Mouse (Mus musculus) fat pad, adult 2 months (tissue): Measurements from ENCODE around the gene Tgm6.

Experiments used
- DNase-seq: peaks from one replicate; pipeline ENCODE4 v3.0.0-alpha.2; 2011; ENCODE audit warnings: low read depth, low spot score; ENCODE audit errors: extremely low read depth

Tgm6 gene

DNA sequence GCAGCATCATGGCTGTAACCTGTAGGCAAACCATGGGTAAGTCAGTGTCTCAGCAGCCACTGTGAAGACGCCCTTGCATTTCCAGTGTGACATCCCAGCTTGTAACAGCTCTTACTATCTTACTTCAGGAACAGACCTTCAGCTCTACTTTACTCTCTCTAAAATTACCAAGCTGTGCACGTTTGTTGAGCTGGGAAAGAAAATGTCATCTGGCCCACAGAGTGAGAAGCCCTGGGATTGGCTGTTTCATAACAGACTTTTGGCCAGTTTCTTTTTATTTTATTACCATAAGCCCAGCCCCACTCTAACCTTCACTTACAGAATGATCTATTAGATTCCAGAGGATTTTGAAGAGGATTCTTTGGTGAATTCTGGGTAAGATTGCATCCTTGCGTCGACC, at the start of gene Tgm6:
Tgm6 (plus strand) TSS at position 301 of the 400 bp plus-strand sequence.
- no peak for DNase-seq

DNA sequence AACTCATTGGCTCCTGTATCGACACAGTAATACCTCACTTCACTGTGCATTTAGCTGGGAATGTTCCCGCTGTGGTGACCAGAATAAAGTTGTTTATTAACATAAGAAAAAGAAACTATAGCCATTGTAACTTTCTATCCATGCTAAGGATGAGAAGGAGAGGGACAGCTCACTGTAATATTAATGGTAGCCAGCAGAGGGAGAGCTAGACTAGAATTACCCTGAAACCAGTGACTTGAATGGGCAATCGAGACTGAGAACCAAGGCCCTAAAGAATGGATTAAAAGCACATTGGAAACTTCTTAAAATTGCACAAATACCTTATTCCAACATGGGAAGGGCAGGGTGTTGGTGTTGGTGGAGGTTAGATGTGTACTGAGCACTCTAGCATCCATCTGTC, 44.0 kb upstream of the Tgm6 start:
- no peak for DNase-seq

DNA sequence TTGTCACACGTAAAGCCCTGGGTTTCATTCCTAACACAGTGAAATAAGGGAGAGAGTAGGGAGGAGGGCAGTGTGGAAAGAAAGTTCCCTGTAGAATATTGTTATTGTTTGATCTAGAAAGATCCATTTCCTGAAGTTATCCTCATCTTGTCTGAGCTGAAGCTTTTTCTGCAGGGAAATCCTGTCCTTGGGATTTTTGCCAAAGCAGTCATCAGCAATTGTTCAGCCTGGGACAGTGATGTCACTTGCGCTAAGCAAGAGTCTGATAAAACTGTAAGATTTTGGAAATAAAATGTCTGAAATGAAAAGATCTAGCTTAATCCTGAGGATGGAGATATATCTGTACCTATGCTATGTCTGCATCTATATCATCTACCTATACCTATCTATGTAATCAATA, 41.8 kb upstream of the Tgm6 start:
- DNase-seq: no peak

DNA sequence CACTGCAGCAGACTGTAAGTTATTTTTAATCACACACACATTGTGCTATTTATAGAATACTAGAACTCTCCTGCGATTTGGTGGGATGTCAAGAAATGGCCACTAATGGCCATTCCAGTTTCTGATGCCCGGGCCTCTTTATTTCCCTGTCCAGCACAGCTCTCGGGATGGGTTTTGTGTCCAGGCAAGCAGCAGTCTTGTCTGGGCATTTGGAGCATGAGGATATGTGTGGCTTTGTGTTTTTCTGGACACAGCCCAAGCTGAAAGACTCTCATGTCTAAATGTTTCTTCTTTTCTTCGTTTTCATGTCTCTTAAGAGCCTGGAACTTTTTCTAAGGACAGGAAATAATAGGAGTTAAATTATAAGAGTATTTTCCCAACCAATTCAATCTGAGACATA, 588 bp downstream of the Tgm6 start:
- no peak for DNase-seq

DNA sequence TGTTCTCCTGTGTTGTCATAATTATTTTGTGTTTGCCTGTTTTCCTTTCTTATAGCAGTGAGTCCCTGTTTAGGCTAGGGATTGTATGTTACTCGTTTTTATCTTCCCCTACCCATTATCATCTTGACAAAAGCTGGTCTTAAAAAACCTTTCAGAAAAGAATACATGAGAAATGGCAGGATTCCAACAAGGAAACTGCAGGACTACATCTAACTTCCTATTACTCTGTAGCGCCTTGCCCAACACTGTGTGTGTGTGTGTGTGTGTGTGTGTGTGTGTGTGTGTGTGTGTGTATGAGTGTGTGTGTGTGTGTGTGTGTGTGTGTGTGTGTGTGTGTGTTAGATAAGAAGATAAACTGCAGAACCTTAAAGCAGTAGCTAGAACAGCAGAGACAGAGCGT, 1.2 kb downstream of the Tgm6 start:
- DNase-seq: no peak

DNA sequence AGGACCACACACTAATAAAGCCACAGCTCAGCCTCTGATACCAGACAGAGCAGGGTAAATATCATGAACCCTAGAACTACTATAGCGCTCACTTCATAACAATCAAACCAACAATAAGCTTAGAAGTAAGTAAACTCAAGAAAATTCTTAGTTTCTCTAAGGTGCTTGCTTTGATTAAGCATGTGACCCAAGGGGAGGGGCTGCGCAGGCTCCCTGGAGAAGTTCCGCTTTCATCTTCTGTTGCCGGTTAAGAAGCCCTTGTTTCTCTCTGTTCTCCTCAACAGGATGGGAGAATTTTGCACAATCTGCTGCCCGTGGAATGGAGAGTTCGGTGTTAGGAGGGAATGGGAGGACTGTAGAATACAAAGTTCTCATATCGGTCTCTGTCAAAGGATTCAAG, 6.4 kb downstream of the Tgm6 start:
- no peak for DNase-seq

DNA sequence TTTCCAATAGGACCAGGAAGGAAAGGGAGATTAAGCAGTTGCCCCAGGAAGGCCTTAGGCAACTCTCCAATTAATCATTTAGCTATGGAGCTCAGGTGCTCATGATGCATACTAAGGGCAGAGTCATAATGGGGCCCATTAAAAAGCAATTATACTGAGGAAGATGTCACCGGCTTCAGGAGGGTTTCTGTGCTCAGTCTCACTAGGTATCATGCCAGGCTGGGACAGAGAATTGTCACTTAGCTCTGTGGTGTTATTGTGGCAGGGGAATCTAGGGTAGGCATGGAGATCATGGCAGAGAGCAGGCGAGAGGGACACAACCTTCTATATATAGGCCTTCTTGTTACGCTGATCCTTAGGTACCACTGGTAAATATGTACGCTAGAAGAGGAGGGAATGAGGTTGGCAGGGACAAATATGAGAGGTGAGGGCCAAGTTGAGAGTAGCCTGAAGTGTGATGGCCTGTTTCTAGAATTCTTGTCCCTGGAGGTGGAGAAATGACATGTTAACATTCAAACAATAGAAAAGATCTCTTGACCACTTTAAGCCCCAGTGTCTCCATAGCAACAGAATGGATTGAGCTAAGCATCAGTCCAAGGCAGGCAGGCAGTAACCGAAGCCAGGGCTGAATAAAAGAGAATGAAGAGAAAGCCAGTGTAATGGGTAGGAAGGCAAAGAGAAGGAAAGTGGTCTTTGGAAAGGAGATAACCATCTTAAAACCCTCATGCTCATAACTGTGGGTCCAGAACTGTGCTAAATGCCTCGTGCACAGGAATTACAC, 13.3 kb downstream of the Tgm6 start:
- DNase-seq: no peak

DNA sequence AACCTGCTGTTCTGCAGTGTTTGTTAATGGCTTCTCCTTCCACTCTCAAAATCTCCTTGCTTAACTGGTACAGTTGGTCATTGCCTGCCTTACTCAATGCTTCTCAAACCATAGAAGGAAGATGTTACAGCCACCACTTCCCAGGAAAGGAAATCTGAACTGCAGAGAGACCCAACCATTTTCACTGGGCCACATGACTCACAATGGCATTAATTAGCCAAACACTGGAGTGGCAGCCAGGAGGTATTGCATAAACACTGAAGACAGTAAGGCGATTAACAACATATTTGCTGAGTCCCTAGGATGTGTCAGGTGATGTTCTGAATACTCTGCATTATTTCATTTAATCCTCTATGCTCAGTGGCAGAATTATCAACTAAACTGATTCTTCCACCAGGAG, 13.9 kb downstream of the Tgm6 start:
- peak; percentile 8 for DNase-seq

DNA sequence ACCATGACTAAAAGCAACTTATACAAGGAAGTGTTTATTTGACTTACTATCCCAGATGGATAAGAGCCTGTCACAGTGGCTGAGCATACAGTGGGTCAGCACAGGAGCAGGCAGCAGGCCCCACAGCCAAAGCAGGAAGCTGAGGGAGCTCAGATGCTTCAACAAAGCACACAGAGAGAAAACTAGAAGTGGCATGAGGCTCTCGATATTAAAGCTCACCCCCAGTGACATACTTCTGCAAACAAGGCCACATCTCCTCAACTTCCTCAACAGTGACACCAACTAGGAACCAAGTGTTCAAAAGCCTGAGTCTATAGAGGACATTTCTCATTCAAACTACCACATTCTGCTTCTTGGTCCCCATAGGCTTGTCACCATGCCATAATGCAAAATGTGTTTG, 17.5 kb downstream of the Tgm6 start:
- DNase-seq: no peak

DNA sequence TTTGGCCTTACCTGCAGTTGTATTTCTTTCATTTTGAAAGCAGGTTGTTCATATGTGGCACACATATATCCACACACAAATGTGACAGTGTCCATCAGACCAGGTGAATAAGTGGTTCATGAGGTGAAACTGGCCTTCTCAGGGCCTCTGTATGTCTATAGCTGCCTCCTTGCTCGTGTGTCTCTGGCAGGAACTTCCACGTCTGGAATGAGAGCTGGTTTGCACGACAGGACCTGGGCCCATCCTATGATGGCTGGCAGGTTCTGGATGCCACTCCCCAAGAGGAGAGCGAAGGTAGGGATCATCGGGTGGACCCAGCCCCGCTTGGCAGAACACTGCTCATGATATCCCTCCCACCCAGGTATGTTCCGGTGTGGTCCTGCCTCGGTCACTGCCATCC, 30.8 kb downstream of the Tgm6 start:
- DNase-seq: no peak

DNA sequence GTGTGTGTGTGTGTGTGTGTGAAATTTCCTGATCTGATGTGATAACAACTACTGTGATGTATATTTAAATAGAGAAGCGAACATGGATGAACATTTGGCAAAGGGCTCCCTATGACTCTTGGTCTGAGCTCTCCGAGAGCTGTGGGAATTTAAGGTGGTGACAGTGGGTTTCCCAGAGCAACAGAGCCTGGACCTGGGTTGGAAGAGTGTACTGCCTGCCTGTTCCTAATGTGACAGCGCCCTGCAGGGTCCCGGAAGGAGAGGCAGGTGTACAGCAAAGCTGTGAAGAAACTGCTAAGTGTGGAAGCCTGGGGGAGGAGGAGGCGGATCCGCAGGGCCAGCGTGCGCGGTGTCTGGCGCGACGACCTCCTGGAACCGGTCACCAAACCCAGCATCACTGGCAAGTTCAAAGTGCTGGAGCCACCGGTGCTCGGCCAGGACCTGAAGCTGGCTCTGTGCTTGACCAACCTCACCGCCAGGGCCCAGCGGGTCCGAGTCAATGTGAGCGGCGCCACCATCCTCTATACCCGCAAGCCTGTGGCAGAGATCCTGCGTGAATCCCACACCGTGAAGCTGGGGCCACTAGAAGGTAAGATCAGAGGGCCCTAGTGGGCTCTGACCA, 32.6 kb downstream of the Tgm6 start:
- DNase-seq: no peak

DNA sequence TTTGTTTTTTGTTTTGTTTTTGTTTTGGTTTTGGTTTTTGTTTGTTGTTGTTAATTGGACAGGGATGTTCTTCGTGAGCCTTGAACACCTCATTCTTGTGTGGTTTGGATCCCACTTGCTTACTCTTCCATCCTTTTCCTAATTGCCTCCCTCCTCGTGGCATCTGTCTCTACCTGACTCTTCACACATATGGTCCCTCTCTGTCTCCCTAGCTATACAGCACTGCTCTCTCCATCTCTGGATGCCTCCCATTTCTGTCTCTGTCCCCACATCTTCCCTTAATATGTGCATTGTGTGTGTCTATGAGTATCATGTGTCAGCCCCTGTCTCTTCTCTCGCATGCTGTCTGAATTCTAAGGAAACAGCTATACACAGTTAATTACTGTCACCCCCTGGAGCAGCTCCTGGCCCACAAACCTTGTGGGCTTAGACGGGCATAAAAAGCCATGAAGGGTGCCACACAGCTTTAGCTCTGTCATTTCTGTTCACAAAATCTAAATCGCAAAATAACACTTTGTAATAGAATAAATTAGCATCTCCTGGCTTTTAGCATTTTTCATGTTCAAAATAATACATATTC, 34.0 kb downstream of the Tgm6 start:
- no peak for DNase-seq

DNA sequence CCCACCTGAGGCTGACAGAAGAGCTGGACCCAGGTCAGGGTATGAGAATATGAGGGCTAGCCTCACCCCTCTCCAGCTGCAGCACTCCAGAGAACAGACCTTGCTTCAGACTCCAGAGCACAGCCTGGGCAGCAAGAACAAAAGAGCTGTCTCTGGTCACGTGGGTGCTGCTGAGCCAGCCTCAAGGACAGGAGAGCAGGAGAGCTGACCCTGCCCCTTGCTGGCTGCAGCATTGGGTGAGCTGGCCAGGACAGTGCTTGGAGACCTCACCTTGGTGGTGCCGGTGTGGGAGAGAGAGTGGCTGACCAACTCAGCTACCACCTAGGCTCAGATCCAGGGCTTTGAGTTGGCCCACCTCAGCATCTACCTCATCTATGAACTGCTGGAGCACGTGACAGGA, 43.0 kb downstream of the Tgm6 start:
- DNase-seq: no peak

DNA sequence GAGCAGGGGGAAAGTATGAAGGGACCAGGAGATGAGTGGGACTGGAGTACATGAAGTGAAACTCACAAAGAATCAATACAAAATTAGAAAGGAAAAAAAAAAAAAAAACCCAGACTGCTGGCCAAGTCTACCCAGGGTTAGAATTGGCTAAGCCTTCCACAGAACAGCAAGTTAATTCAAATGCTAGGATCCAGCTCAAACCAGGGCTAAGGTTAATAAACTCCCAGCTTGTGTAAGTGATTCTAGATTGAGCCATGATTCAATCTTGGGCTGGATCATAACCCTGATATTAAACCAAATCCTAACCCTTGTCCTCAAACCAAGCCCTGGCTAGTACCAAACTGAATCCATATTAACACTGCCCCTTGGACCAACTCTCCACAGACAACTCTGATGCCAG, 43.6 kb downstream of the Tgm6 start:
- no peak for DNase-seq

DNA sequence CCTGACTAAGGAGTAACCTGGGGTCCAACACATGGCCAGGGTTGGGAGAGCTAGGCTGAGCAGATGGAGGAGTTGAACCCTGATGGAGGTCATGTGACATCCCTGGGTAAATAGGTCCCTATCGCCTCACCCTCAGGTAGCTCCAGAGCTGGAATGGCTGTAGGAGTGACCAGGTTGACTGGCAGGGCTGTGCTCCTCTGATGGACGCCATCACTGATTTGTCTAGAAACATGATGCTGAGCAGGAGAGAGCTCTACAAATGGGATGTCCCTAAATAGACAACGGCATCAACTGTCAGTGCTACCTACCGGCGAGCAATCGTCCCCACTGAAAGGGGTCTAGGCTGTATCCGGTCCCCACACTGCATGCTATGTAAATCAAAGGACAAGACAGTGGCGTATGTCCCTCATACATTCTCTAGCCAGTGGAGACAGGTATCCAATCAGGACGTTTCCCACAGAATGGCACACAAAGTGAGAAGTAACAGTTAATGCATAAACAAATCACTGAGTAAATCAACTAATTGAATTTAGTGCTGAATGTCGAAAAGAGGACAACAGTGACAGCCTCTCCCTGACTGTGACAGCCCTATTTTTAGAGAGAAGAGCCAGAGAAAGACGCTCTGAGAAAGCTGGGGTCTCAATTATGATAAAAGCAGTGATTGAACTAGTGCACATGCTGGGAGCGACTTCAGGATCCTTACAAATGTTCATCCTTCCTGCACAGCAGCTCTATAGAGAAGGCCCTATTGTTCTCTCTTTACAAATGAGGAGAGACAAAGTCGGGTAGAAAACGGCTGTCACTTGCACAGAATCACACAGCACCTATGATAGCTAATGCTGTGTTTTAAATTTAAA, 45.2 kb downstream of the Tgm6 start:
- no peak for DNase-seq

DNA sequence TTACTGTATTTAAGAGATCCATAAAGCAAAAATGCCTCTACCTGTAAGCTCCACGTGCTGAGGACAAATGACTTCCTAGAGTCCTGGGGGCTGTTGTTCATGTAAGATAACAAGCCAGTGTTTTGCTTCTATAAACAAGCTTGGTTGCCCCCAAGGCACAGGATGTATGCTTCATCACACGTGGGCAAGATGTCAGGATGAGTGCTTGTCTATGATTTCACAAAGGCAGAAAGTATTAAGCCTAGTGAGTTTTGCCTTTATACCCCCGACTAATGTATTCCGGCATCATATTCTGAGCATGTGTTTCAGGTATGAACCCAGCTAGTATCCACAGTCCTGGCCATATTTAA, 45.8 kb downstream of the Tgm6 start:
- DNase-seq: no peak

DNA sequence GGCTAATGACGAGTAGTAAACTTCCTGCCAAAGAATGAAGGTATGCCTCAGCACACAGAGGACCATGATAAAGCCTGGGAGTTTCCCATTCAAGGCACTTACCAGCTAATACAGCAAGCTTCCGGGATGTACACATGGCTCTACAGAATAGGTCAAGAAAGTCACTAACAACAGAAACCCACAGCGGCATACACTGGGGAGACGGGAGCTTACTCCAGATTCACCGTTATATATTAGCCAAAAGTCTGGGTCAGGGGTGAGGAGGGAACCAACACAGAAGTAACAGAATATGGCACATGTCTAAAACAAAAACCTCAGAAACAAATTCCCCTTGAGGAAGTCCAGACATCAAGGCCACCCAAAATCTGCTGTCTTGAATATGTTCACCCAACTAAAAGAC, 50.5 kb downstream of the Tgm6 start:
- no peak for DNase-seq

DNA sequence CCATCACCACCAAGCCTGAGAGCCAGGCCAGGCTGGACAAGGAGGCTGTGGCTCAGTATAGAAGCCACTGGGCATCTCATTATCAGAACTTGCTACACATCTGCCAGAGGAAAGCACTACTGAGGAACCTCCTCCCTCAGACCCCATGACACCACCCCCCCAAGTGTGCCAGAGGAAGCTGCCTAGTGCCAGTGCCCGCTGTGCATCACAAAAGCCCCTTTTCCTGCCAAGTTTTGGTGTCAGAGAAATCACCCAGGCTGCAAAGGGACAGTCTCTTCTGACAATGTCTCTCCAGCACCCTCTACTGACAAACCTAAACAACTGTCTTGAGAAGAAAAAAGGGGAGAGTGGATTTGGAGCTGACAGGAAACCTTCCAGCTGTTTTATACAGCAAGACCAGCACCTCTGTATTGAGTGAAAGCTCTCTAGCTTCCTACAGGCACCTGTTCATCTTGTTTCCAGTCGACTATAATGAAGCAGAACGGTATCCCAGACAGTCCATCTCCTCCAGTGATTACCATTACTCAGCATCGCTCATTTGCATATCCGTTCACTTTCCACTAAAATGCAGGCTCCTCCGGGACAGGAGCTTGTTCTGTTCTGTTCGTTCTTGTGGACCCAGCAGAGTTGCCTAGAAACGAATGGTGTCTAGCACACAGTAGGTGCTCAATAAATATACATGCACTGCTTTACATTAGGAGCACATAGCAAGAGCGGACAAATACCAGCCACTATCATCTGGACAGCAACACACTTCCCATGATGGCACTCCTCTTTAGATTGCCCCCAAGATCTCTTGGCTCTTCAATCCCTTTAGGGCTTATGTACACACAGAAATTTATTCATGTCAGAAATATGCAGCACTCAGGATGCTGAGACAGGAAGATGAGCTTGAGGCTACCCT, 54.3 kb downstream of the Tgm6 start:
- DNase-seq: no peak

DNA sequence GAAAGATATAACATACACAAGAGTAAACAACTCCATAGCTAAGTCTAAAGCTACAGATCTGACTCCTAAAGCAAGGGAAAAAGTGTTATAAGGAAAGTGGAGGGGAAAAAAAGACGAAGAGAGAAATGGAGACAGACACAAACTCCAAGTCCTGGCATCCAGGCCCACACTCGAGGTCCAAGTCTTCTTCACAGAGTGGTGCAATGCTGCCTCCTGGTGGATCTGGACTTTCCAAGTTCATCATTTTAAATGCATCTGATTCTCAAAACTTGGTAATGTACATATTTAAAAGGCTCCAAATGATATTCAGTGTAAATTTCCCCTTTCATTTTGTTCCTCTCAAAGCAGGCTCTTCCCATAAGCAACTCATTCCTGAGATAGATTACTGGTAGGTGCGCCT, 55.6 kb downstream of the Tgm6 start:
- no peak for DNase-seq

DNA sequence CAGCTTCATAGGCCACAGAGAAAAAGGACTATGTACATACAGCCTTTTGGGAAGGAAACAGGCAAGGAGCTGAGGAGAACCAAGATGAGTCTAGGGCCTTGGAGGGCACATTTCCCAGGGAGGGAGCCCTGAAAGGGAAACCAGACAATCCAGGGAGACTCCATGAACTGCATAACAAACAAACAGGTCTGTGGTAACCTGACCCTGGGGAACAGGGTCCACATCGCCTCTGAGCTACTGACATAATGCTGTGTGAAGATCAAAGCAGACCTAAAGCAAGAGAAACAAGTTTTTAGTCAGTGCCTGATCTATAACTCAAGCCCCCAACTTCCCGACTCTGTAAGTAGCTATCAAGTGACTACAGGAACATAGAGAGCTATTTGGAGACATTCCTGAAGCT, 59.5 kb downstream of the Tgm6 start:
- no peak for DNase-seq

DNA sequence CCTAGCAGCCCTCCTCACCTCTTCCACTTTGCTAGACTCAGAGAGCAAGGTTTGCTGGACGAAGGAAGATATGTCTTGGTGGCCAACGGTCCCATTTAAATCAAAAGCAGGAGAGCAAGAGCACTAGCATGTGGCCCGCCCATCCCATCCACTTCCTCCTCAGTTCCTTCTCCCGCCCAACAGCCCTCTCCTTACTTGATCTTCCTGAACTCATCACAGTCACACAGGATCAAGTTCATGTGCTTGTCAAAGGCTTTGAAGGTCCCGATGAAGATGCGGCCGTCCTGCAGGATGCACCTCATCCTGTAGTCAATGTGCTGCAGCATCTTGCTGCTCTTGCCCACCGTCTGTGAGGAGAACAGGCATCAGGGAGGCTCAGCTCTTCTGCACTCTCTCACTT, 64.6 kb downstream of the Tgm6 start:
- no peak for DNase-seq
